Comparison of ENCODE assay signal across 11 mouse cellular contexts in genomic region chr14:31389421-31390147, GRCm38 (mm10). TPM values are rescaled to one million over a fixed set of nuclear protein-coding genes. Genes with fewer than 3 reads are reported as not detected.
DNase-seq lines count a peak whose midpoint lies in the region; ATAC-seq lines count a peak whose summit lies in the region.
"Had no signal": no experiment of that assay in that cellular context is flagged by ENCODE, and none has a peak within 500 bp of the region (broad histone marks: within the 10 kb centered on the region; RNA-seq: fewer than 3 reads in every experiment).

No protein-coding gene starts in this region.

- H3K4me2 ChIP-seq in intestine, embryonic 16.5 days (ENCODE audit: low read depth, low read length), result no peak overlapping the region
- H3K4me2 ChIP-seq: heart, embryonic 11.5 days; midbrain, embryonic 15.5 days had no signal

- H3K9me3 ChIP-seq in intestine, embryonic 16.5 days (ENCODE audit: control insufficient read depth, low read length), result no peaks in the 10 kb centered on the region
- H3K9me3 ChIP-seq: midbrain, embryonic 15.5 days had no signal

- DNase-seq in cerebellum, adult 11-12 months, result peak; percentile 28
- DNase-seq in cerebellum, adult 11 months, result no peak
- peak; percentile 2 for DNase-seq in ovary, postnatal 36 days (ENCODE audit: low spot score)
- no peak for DNase-seq in ovary, postnatal 10 days (ENCODE audit: low spot score)
- DNase-seq in embryo, embryonic 9.5 days (ENCODE audit: extremely low spot score), result no peak
- DNase-seq: kidney, postnatal 25 days had no signal

- peaks cover 17% of the 10 kb centered on the region for H3K4me1 ChIP-seq in intestine, embryonic 16.5 days (ENCODE audit: control insufficient read depth, insufficient read depth, low read length)

- H3K27ac ChIP-seq in intestine, embryonic 16.5 days (ENCODE audit: low read length), result no peak overlapping the region
- H3K27ac ChIP-seq: midbrain, embryonic 15.5 days had no signal

- peak; percentile 60 for ATAC-seq in inflammation-experienced regulatory T-cells, adult 6 months
- ATAC-seq in megakaryocyte progenitor cell, adult 5-6 weeks (replicated peaks; ENCODE audit: poor library complexity), result peak; percentile 35
- no peak for ATAC-seq in intestine, embryonic 16.5 days
- ATAC-seq: midbrain, embryonic 15.5 days had no signal

- H3K4me3 ChIP-seq in intestine, embryonic 16.5 days (ENCODE audit: low read length), result no peak overlapping the region
- H3K4me3 ChIP-seq: midbrain, embryonic 15.5 days had no signal

- H3K36me3 ChIP-seq in intestine, embryonic 16.5 days (ENCODE audit: control insufficient read depth, insufficient read depth, low read length), result no peaks in the 10 kb centered on the region
- H3K36me3 ChIP-seq: midbrain, embryonic 15.5 days had no signal

- H3K27me3 ChIP-seq in intestine, embryonic 16.5 days (replicated peaks; ENCODE audit: control insufficient read depth, insufficient read depth, low read length), result no peaks in the 10 kb centered on the region
- H3K27me3 ChIP-seq: midbrain, embryonic 15.5 days had no signal

- H3K9ac ChIP-seq in intestine, embryonic 16.5 days (ENCODE audit: low read depth, low read length), result no peak overlapping the region
- H3K9ac ChIP-seq: midbrain, embryonic 15.5 days had no signal

- 94% methylated on average over 8 of the region's 8 CpGs for WGBS in intestine, embryonic 16.5 days

RNA-seq across cellular contexts. Expression of gene Sh3bp5, which starts 46.3 kb away (rescaled TPM):
- polyA plus RNA-seq in inflammation-experienced regulatory T-cells, adult 6 months (2017; shearing (Covaris generic)), result 10 to 100 TPM in 1 of 3 experiments, 1 to 10 TPM in 2; 5.4 to 11.5 (median 7.1) TPM
- 4.5 and 6.2 TPM in 2 replicates for total RNA-seq in megakaryocyte progenitor cell, adult 5-6 weeks (2015)
- total RNA-seq in megakaryocyte progenitor cell, adult 5-6 weeks (2017), result 3.6 and 5.2 TPM in 2 replicates
- 17.1 and 17.2 TPM in 2 replicates for polyA plus RNA-seq in intestine, embryonic 16.5 days (2015; fragmentation: Nextera tagmentation; extraction: Ambion mirVana)

RNA-seq across cellular contexts. Expression of gene Capn7, which starts 53.1 kb away (rescaled TPM):
- 10 to 100 TPM; 18.0 to 20.5 (median 18.9) TPM for polyA plus RNA-seq in inflammation-experienced regulatory T-cells, adult 6 months (2017; shearing (Covaris generic))
- 56.8 and 59.6 TPM in 2 replicates for total RNA-seq in megakaryocyte progenitor cell, adult 5-6 weeks (2015)
- total RNA-seq in megakaryocyte progenitor cell, adult 5-6 weeks (2017), result 52.7 and 62.3 TPM in 2 replicates
- polyA plus RNA-seq in intestine, embryonic 16.5 days (2015; fragmentation: Nextera tagmentation; extraction: Ambion mirVana), result 31.7 and 32.8 TPM in 2 replicates

Comparison
In these comparisons a context has a peak if more than half of its experiments do, and no peak if none do; other contexts are left out.
1. DNase-seq: peak in cerebellum, adult 11-12 months (single experiment) and ovary, postnatal 36 days (single experiment); none in cerebellum, adult 11 months (single experiment), ovary, postnatal 10 days (single experiment) and embryo, embryonic 9.5 days (single experiment).